Mouse (Mus musculus) midbrain, embryonic 14.5 days (tissue): Measurements from ENCODE around the gene Nmnat1. TPM values are rescaled to one million over a fixed set of nuclear protein-coding genes. Genes with fewer than 3 reads are reported as not detected.

Experiments used
- ATAC-seq: fragments of 200-750 bp; cut with Nextera tagmentation; 2 replicates; pipeline ENCODE4 v1.8.0; 2017; ENCODE audit warnings: moderate number of reproducible peaks, moderate library complexity; ENCODE audit not compliant: low FRiP score, low TSS enrichment
- DNase-seq: peaks from one replicate; pipeline ENCODE4 v3.0.0-alpha.2; 2015
- H3K27ac ChIP-seq: fragments of 300-500 bp; sonication (generic); replicated peaks from 2 replicates; pipeline ENCODE4 v1.5.1; 2014; ENCODE audit warnings: mild to moderate bottlenecking, low read depth, low read length, moderate library complexity
- H3K27me3 ChIP-seq: fragments of 300-500 bp; sonication (generic); 2 replicates; pipeline ENCODE4 v1.6.1; 2014; ENCODE audit warnings: low read length, control low read depth, mixed read lengths; ENCODE audit not compliant: control insufficient read depth, insufficient read depth
- H3K36me3 ChIP-seq: fragments of 300-500 bp; sonication (generic); 2 replicates; pipeline ENCODE4 v1.6.1; 2014; ENCODE audit warnings: low read length, control low read depth; ENCODE audit not compliant: control insufficient read depth, insufficient read depth
- H3K4me1 ChIP-seq: fragments of 300-500 bp; sonication (generic); 2 replicates; pipeline ENCODE4 v1.6.1; 2014; ENCODE audit warnings: mild to moderate bottlenecking, antibody characterized with exemption, low read length, control low read depth; ENCODE audit not compliant: control insufficient read depth, insufficient read depth
- H3K4me2 ChIP-seq: fragments of 300-500 bp; sonication (generic); 2 replicates; pipeline ENCODE4 v1.6.1; 2014; ENCODE audit warnings: mild to moderate bottlenecking, low read length, moderate library complexity
- H3K4me3 ChIP-seq: fragments of 300-500 bp; sonication (generic); replicated peaks from 2 replicates; pipeline ENCODE4 v1.5.1; 2014; ENCODE audit warnings: low read depth, low read length
- H3K9ac ChIP-seq: fragments of 300-500 bp; sonication (generic); replicated peaks from 2 replicates; pipeline ENCODE4 v1.6.1; 2014; ENCODE audit warnings: mild to moderate bottlenecking, low read length, moderate library complexity
- H3K9me3 ChIP-seq: fragments of 300-500 bp; sonication (generic); 2 replicates; pipeline ENCODE4 v1.6.1; 2016; ENCODE audit warnings: low read length, control low read depth, mixed read lengths; ENCODE audit not compliant: control insufficient read depth
- WGBS: fragments of 180-500 bp; shearing (Covaris S2); extraction: QIAGEN DNeasy Blood & Tissue Kit; methylation state at CpG from one replicate; pipeline ENCODE4 v1.1.7; 2014; 5-methylcytosine and 5-hydroxymethylcytosine counted together
- polyA plus RNA-seq: library from polyadenylated mRNA; unstranded; fragments of >200 nt; fragmentation: Nextera tagmentation; extraction: Ambion mirVana; gene quantifications from 2 replicates; pipeline ENCODE4 v1.2.1, GENCODE M21; 2014

Gene Nmnat1
- 5.6 and 9.4 TPM in 2 replicates for polyA plus RNA-seq

DNA sequence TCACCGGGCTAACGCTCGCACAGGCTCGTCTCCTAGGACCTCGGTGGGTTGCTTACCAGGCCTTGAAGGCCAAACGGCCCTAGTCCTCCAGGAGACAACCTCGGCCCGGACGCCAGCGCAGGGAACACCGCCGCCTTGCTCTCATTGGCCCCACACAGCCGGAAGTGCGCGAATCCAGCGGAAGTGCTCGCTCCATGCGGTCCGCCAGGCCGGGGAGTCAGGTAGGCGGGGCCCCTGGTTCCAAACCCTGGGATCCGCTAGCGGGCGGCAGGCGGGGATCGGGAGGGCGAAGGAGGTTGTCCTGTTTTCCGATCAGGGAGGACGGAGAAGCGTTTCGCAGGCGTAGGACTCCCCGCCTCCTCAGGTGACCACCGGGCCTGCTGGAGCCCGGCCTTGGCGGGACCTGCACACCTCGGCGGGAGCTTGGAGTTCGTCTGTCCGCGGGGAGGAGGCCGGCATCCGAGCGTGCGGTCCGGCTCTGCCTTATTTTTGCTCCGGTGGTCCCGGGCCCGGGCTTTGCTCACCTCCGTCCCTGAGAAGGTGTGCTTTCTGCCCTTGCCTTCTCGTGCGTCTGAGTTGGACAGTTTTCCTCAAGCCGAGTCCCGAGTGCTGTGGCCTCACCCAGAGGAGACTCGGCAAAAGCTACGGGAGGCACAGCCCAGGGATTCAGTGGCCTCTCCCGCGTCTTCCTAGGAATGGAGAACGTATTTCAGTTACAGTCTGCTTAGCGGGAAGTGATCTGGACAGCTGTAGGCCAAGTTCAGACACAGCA lies at the start of gene Nmnat1, which contains the start of gene Lzic:
Nmnat1 (minus strand) TSS at position 150 of the 772 bp plus-strand sequence.
Lzic (plus strand) TSS at position 177 of the 772 bp plus-strand sequence.
- Histone ChIP-seq H3K36me3 (peaks cover 30% of the 10 kb centered on the region), H3K4me3 (peak within 1 kb of the TSS; percentile 71), H3K4me2 (peak within 1 kb of the TSS; percentile 60), H3K4me1 (peaks cover 13% of the 10 kb centered on the region), H3K27me3 (no peaks in the 10 kb centered on the region), H3K27ac (peak within 1 kb of the TSS; percentile 70), H3K9ac (peak within 1 kb of the TSS; percentile 72), H3K9me3 (no peaks in the 10 kb centered on the region)
- peak; percentile 96 for DNase-seq
- ATAC-seq: peak; percentile 97
- under 1% methylated on average over 60 of the region's 60 CpGs for WGBS

DNA sequence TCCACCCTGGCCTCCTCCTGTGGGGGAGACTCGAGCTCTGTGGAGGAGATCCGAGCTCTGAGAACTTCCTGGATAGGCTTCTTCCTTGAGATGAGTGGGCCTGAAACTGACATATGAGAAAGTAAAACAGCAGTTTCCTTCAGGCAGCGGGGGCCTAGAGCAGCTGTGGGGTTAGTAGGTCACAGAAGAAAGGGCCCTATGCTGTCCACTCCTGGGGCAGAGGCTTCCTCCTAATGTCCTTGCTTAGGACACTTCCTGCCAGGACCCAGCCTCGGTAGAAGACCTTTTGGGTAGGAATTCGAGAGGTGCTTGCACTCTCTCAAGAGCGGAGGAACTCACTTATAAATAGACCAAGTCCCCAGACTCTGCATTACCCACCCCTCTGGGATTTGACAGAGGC lies 44.7 kb upstream of the Nmnat1 start:
- ATAC-seq (no peak), DNase-seq (no peak)
- no peak overlapping the region for H3K4me3 ChIP-seq
- WGBS: 89% methylated on average over 6 of the region's 6 CpGs
- H3K9ac ChIP-seq: no peak overlapping the region
- peaks cover 9% of the 10 kb centered on the region; the same call in 1 of the 2 replicates for H3K4me1 ChIP-seq
- no peak overlapping the region for H3K4me2 ChIP-seq
- H3K27me3 ChIP-seq: no peaks in the 10 kb centered on the region
- H3K9me3 ChIP-seq: no peaks in the 10 kb centered on the region
- no peaks in the 10 kb centered on the region for H3K36me3 ChIP-seq
- H3K27ac ChIP-seq: no peak overlapping the region

DNA sequence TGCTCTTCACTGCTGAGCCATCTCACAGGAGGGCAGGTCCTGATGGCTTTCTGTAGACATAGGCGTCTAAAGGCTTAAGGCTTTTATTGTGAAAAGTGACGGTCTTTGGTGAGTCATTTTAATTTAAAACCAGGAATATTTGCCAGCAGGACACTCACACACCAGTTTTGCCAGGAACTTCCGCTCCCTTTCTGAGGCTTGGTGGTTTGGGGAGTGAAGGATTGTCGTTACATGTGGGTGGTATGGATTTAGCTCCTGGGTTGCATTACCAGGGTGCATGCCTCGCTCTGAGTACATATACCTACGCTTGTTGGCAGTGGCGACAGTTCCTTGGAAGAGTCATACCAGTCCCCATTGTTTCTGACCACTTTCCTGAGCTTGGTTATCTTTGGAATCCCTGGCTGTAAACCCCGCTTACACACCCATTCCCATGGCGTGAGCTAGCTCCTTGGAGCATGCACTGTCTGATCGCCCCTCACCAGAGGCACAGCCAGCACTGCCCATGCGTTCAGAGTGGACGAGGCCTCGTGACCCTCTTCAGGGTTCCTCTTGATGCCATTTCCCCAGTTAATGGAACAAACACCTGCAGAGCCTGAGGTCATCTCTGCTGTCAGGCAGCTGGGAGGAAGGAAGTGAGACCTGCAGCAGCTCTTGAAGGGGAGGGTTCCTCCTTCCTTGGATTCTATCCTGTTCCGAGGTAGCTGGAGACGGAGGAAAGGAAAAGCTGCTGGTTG lies 42.8 kb upstream of the Nmnat1 start:
- ATAC-seq (no peak), DNase-seq (no peak)
- 86% methylated on average over 15 of the region's 15 CpGs for WGBS
- Histone ChIP-seq H3K36me3 (no peaks in the 10 kb centered on the region), H3K27me3 (no peaks in the 10 kb centered on the region), H3K4me1 (peaks cover 9% of the 10 kb centered on the region; the same call in 1 of the 2 replicates), H3K9ac (no peak overlapping the region), H3K27ac (no peak overlapping the region), H3K9me3 (no peaks in the 10 kb centered on the region), H3K4me3 (no peak overlapping the region), H3K4me2 (no peak overlapping the region)

DNA sequence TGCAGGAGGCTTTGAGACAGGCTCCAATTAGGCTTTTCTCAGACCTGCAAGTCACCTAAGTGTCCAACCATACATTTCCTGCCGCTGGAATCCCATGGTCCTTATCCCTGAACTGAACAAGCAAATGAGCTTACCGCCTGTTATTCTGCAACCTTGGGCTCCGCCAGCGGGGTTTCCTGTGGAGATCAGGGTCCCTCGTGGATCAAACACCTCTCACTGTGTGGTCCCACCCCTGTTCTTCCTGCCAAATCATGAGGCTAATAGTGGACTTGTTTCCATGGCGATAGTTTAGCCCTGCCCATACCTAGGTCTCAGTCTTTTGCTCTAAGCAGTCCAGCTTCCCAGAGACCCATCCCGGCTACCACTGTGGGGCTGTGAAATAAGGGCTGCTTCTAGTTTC lies 41.3 kb upstream of the Nmnat1 start:
- Histone ChIP-seq H3K27me3 (no peaks in the 10 kb centered on the region), H3K4me1 (peaks cover 9% of the 10 kb centered on the region; the same call in 1 of the 2 replicates), H3K9me3 (no peaks in the 10 kb centered on the region), H3K36me3 (no peaks in the 10 kb centered on the region), H3K9ac (no peak overlapping the region), H3K27ac (no peak overlapping the region), H3K4me3 (no peak overlapping the region), H3K4me2 (no peak overlapping the region)
- ATAC-seq (no peak), DNase-seq (no peak)
- WGBS: 36% methylated on average over 7 of the region's 7 CpGs

DNA sequence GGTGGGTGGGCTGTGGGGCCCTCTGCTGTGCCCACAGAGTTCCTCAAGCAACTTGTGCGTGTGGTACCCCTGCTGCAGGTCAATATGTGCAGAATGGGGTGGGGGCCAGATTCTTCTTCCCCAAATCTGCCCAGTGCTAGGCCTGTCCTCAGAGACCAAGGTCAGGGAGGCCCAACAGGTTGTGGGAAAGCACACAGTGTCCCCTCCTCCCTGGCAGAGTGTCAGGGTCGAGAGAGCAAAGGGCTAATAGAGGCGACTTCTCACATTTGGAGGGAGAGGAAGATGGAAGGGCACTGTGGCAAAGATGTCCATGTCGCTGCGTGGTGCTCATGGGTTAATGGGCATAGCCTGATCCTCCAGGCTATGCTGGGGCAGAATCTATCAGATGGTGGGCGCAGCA lies 40.8 kb upstream of the Nmnat1 start:
- DNase-seq (no peak), ATAC-seq (no peak; the same call in 1 of the 2 replicates)
- Histone ChIP-seq H3K4me2 (no peak overlapping the region), H3K27me3 (no peaks in the 10 kb centered on the region), H3K27ac (no peak overlapping the region), H3K4me1 (peaks cover 9% of the 10 kb centered on the region; the same call in 1 of the 2 replicates), H3K9me3 (no peaks in the 10 kb centered on the region), H3K36me3 (no peaks in the 10 kb centered on the region), H3K9ac (no peak overlapping the region), H3K4me3 (no peak overlapping the region)
- 75% methylated on average over 6 of the region's 6 CpGs for whole genome bisulfite sequencing

DNA sequence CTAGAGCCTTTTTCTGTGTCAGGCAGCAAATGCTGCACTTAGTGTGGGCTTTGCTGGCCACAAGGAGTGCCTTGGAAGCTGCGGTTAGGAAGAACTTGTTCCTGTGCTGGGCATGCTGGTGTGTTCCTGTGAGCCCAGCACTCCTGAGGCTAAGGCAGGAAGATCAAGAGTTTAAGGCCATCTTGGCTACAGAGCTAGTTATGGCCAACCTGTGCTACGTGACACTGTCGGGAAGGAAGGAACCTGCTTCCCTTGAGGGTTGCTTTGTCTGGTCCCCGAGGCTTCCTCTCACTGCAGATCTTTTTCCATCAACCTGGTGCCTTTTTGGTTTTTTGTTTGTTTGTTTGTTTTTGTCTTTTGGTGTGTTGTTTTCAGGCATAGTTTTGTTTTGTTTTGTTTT lies 40.2 kb upstream of the Nmnat1 start:
- peaks cover 9% of the 10 kb centered on the region; the same call in 1 of the 2 replicates for H3K4me1 ChIP-seq
- WGBS: 88% methylated on average over 4 of the region's 4 CpGs
- no peak overlapping the region for H3K9ac ChIP-seq
- no peaks in the 10 kb centered on the region for H3K27me3 ChIP-seq
- no peak for ATAC-seq
- H3K27ac ChIP-seq: no peak overlapping the region
- no peak for DNase-seq
- no peak overlapping the region for H3K4me3 ChIP-seq
- no peak overlapping the region for H3K4me2 ChIP-seq
- H3K9me3 ChIP-seq: no peaks in the 10 kb centered on the region
- H3K36me3 ChIP-seq: no peaks in the 10 kb centered on the region

DNA sequence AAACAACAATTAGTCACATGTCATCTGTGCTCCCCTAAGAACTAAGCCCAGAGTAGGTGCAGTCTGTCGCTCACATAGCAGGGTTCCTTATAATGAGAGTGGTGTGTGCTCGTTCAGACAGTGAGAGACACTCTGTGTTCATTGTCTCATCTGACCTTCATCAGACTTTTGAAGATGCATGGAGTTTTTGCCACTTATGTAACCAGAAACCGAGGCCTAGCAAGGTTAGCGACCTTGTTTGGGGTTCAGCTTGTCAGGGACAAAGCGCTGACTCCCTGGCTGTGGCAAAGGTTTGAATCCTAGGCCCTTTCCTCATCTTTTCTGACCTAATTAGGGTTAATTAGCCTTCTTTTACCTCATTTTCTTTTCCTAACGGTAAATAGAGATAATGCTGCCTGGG lies 39.0 kb upstream of the Nmnat1 start:
- no peak for ATAC-seq
- 80% methylated on average over 6 of the region's 6 CpGs for WGBS

DNA sequence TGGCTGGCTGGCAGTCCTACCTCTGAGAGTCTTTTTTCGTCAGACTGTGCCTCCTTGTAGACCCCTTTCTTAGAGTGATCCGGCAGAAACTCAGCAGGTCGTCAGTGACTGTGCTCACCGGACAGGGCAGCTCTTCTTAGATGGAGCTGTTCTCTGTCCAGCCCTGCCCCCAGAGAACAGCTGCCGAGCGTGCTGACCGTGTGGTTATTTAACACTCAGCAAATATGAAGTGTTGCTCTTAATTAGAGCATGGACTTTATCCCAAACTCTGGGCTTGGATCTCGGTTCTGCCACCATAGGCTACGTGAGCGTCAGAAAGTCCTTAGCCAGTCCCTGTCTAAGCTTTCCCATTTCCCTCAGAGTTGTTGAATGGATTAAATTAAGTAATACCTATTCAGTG lies 36.3 kb upstream of the Nmnat1 start:
- Histone ChIP-seq H3K27me3 (no peaks in the 10 kb centered on the region), H3K4me2 (no peak overlapping the region), H3K4me1 (peaks cover 12% of the 10 kb centered on the region), H3K27ac (no peak overlapping the region), H3K9ac (no peak overlapping the region), H3K9me3 (no peaks in the 10 kb centered on the region), H3K4me3 (no peak overlapping the region), H3K36me3 (no peaks in the 10 kb centered on the region)
- WGBS: 71% methylated on average over 10 of the region's 10 CpGs
- DNase-seq (no peak), ATAC-seq (no peak)

More for the DNA sequence above, 39.0 kb upstream of the Nmnat1 start:
- H3K9ac ChIP-seq: no peak overlapping the region
- H3K4me3 ChIP-seq: no peak overlapping the region
- peaks cover 15% of the 10 kb centered on the region for H3K4me1 ChIP-seq
- H3K27ac ChIP-seq: no peak overlapping the region
- H3K27me3 ChIP-seq: no peaks in the 10 kb centered on the region
- no peak for DNase-seq
- H3K9me3 ChIP-seq: no peaks in the 10 kb centered on the region
- H3K36me3 ChIP-seq: no peaks in the 10 kb centered on the region
- no peak overlapping the region for H3K4me2 ChIP-seq
